Mouse (Mus musculus) liver, postnatal 0 days (tissue): Measurements from ENCODE around the gene Kif5c.

ENCODE experiments used
- CTCF ChIP-seq: sonication (generic); IDR thresholded peaks from 2 replicates; pipeline ENCODE4 v1.5.1; 2016; ENCODE audit warnings: antibody characterized with exemption, low read depth
- EP300 ChIP-seq: IDR thresholded peaks from 2 replicates; pipeline ENCODE4 v1.6.1; 2016; ENCODE audit warnings: antibody characterized with exemption, low read depth, mild to moderate bottlenecking

DNA sequence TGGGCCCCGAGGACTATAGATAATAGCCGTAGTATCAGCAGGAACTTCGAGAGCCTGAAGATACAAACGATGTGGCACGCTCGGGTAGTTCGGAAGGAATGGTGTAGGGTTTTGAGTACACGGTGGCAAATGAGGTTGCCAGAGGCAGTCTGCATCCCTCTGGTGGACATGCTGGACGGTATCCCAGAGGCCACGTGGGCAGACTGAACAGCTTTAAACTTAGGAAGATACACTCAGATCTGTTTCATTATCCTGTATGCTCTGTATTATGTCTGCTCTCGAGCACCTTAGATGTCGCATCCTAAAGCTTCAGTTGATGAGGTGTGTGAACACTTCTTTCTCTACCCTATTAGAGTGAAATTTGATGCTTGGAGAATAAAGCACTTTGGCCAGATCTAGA lies 56.9 kb downstream of the Kif5c start:
- no peak for TF ChIP-seq CTCF
- no peak for TF ChIP-seq EP300
